Mouse (Mus musculus) hindbrain, embryonic 11.5 days (tissue): ENCODE measurements at regions not wholly inside any gene's neighbourhood (a gene's known extent, or its start where the extent isn't known, plus 50 kb on each side); places are given as distances from the start of the nearest gene placed in this dataset.

Experiments used
- ATAC-seq: fragments of 200-750 bp; cut with Nextera tagmentation; 2 replicates; pipeline ENCODE4 v1.8.0; 2017; ENCODE audit warnings: mild to moderate bottlenecking, moderate TSS enrichment, moderate library complexity; ENCODE audit not compliant: low FRiP score
- DNase-seq: peaks from one replicate; pipeline ENCODE4 v3.0.0-alpha.2; 2015; ENCODE audit warnings: low spot score
- H3K27ac ChIP-seq: fragments of 300-500 bp; sonication (generic); 2 replicates; pipeline ENCODE4 v1.5.1; 2014; ENCODE audit warnings: mild to moderate bottlenecking, low read depth, low read length
- H3K27me3 ChIP-seq: fragments of 300-500 bp; sonication (generic); 2 replicates; pipeline ENCODE4 v1.6.1; 2014; ENCODE audit warnings: mild to moderate bottlenecking, low read length, moderate library complexity, mixed read lengths; ENCODE audit not compliant: control insufficient read depth, insufficient read depth
- H3K36me3 ChIP-seq: fragments of 300-500 bp; sonication (generic); 2 replicates; pipeline ENCODE4 v1.6.1; 2014; ENCODE audit warnings: mild to moderate bottlenecking, low read length, moderate library complexity, mixed read lengths; ENCODE audit not compliant: control insufficient read depth, insufficient read depth
- H3K4me1 ChIP-seq: fragments of 300-500 bp; sonication (generic); replicated peaks from 2 replicates; pipeline ENCODE4 v1.6.1; 2014; ENCODE audit warnings: low read length, mixed read lengths; ENCODE audit not compliant: control insufficient read depth, insufficient read depth
- H3K4me2 ChIP-seq: fragments of 300-500 bp; sonication (generic); replicated peaks from 2 replicates; pipeline ENCODE4 v1.6.1; 2014; ENCODE audit warnings: mild to moderate bottlenecking, low read depth, low read length
- H3K4me3 ChIP-seq: fragments of 300-500 bp; sonication (generic); 2 replicates; pipeline ENCODE4 v1.5.1; 2014; ENCODE audit warnings: low read depth, low read length
- H3K9ac ChIP-seq: fragments of 300-500 bp; sonication (generic); 2 replicates; pipeline ENCODE4 v1.6.1; 2014; ENCODE audit warnings: low read depth, low read length
- H3K9me3 ChIP-seq: fragments of 300-500 bp; sonication (generic); 2 replicates; pipeline ENCODE4 v1.6.1; 2016; ENCODE audit warnings: low read length; ENCODE audit not compliant: control insufficient read depth
- WGBS: fragments of 180-500 bp; shearing (Covaris S2); extraction: QIAGEN DNeasy Blood & Tissue Kit; methylation state at CpG from one replicate; pipeline ENCODE4 v1.1.7; 2014; 5-methylcytosine and 5-hydroxymethylcytosine counted together

DNA sequence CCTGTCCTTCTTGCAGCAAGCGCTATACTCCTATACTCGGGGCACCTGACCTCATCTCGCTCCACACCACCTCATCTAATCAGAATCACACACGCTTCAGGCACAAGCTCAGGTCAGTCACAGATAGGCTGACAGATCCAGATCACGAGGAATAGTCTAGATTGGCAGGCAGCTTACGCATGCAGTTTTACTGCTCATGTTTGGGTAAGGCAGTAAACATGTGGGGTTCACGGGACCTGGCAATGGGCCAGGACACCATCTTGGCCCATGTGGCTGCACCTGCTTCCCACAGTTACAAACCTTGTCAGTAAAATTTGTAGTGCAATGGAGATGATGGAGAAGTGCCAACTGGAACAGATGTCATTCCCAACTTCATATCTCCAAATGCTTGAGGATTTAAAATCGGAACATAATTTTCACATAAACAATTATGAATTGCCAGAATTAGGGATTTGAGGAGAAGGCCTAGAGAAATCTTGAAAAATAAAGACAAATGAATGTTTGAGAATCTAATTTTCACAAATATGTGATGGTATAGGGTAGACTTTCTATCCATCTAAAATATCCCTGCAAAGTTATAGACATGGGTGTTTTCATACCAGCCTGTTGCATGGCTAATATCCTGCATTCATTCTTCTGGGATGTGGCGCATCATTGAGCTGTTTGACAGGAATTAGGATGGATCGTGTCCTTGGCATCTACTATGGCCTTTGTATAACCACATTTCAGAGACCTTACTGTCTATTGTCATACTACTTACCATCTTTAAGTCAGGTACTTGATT lies 111.5 kb upstream of the 2610001J05Rik start:
- Histone ChIP-seq H3K9me3 (no peaks in the 10 kb centered on the region), H3K36me3 (no peaks in the 10 kb centered on the region), H3K4me3 (no peak overlapping the region), H3K27ac (no peak overlapping the region), H3K9ac (no peak overlapping the region), H3K27me3 (no peaks in the 10 kb centered on the region), H3K4me1 (no peaks in the 10 kb centered on the region), H3K4me2 (no peak overlapping the region)
- no peak for ATAC-seq
- DNase-seq = no peak
- 92% methylated on average over 10 of the region's 10 CpGs for WGBS

DNA sequence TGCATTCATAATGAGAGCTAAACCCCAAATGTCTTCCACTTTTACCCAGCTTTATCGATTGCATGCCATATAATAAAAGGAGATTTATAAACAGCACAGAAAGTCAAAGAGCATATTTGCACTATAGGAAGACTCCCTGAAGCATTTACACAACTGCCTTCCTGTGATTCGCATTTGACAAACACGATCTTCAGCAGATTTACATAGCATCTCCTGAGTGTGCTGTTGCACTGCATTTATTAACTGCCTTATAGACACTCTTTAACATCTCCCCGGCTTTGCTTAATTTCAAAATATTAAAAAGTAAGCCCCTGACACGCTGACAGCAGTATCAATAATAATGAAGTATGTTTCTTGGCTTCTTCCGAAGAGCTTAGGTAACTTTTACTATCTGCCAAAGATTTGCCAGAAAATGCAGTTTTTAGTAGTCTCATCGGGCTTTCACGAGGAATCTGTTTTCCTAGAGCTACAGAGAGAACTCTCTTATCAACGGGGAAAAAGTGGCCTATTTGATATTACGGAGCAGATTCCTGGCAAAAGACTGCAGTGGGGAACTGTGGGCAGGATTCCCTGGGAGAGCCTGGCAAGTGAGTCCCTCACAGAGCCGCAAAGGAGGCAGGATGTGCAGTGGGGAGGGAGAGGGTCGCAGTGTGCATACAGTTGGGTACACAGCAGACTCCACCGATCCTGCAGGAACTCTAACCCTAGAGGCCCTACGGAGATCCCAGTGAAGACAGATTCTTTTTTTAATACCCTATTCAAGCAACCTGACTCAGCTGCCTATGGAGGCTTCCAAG lies 103.6 kb upstream of the 2610001J05Rik start:
- Histone ChIP-seq H3K4me2 (no peak overlapping the region), H3K4me1 (no peaks in the 10 kb centered on the region), H3K9me3 (no peaks in the 10 kb centered on the region), H3K9ac (no peak overlapping the region), H3K27ac (no peak overlapping the region), H3K36me3 (no peaks in the 10 kb centered on the region), H3K27me3 (no peaks in the 10 kb centered on the region), H3K4me3 (no peak overlapping the region)
- ATAC-seq = no peak
- WGBS = 83% methylated on average over 14 of the region's 14 CpGs
- no peak for DNase-seq

DNA sequence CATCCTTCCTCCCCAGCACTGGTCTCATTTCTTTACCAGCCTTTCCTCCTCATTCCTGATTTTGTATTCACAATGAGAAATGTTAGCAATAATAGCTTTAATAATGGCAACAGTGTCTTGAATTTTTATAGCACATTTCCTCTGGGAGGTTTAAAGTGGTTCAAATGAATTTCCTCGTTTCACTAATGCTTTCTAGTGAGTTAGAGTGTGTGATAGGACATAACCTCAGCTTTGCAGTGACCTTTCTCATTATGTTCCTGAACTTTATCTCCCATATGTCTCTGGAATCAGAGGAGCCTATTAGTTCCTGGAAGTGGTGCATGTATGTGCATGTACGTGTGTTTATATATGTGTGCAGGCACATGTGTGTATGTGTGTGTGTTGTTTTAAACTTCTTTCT lies 93.2 kb upstream of the 2610001J05Rik start:
- Histone ChIP-seq H3K36me3 (no peaks in the 10 kb centered on the region), H3K4me3 (no peak overlapping the region), H3K4me2 (no peak overlapping the region), H3K27ac (no peak overlapping the region), H3K9me3 (no peaks in the 10 kb centered on the region), H3K27me3 (no peaks in the 10 kb centered on the region), H3K4me1 (no peaks in the 10 kb centered on the region), H3K9ac (no peak overlapping the region)
- no peak for DNase-seq
- no peak for ATAC-seq
- 73% methylated on average over 2 of the region's 2 CpGs for WGBS

DNA sequence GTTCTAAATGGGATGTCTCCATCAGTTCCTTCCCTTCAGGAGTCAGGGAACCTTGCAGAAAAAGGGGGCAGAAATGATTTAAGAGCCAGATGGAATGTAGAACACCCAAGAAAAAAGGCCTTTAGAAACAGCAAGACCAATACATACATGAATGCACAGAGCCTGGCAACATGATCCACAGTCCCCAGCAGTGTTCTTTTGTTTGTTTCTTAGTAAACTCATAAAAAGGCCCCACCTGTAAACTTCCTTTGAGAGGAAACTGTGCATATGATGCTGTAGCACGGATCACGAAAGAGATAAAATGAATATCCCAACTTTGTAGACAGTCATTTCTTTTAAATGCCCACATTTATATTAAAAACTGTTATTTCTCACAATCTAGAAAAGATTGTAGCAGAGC lies 92.7 kb upstream of the 2610001J05Rik start:
- Histone ChIP-seq H3K4me2 (no peak overlapping the region), H3K36me3 (no peaks in the 10 kb centered on the region), H3K9me3 (no peaks in the 10 kb centered on the region), H3K27ac (no peak overlapping the region), H3K4me3 (no peak overlapping the region), H3K4me1 (no peaks in the 10 kb centered on the region), H3K9ac (no peak overlapping the region), H3K27me3 (no peaks in the 10 kb centered on the region)
- ATAC-seq (no peak), DNase-seq (no peak)
- WGBS = 70% methylated on average over 2 of the region's 2 CpGs

DNA sequence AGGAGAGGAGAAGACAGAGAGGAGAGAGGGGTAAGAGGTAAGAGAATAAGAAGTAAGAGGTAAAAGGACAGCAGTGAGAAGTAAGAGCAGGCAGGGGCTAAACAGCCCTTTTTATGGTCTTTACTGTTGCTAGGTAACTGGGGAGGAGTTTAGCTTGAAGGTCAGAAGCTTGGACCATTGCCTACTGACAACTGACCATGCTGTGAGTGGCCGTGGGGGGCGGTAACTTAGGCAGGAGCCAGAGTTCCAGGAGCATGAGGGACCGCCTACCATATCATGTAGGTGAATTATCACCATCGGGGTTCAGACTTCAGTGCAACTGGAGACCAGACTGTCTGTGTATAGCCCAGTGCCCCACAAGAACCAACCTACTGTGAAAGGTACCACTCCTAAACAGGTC lies 78.3 kb upstream of the 2610001J05Rik start:
- ATAC-seq (0 out of 2 replicates have a peak, but pooled peaks have one; percentile 14), DNase-seq (no peak)
- 80% methylated on average over 4 of the region's 4 CpGs for WGBS

DNA sequence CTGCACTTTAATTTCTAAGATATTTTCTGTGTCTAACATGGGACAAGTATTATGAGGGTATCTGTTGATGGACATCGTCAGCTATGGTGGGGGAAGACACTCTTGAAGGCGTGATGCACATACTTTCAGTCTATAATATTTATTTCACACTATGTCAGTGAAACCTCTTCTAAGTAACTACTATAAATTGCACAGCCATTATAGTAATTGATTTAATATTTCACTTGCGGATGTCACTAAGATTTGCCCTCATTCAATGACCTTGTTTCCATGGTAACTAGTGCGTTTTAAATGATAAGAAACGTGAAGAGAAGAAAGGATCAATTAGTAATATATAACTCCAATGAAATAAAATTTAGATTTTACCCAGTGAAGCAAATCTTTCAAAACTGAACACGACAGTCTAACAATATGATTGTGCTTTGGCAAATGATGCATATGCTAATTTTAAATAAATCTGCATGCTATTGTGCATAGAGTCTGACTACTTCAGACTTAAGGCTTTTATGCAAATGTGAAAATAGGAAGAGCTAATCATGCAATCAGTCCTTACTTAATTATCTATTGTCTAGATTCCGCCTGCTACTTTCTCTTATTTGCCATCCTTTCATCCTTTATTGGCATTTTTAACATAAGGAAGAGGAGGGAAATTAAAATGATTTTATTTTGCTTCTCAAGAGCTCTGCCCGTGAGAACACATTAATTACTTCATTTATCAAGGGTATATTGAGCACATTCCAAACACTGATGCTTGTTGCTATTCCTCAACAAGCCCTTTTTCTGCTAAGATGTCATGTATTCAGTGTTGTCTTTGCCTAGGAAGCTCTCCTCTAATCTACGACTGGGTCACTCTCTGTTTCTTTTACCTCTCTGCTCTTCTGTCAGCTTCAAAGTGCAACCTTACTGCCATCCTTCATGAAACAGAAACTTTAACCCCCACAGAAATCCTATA lies 49.8 kb upstream of the 2610001J05Rik start:
- H3K4me3 ChIP-seq = no peak overlapping the region
- H3K36me3 ChIP-seq = no peaks in the 10 kb centered on the region
- no peak for DNase-seq
- H3K4me1 ChIP-seq = no peaks in the 10 kb centered on the region
- no peak overlapping the region for H3K4me2 ChIP-seq
- no peak for ATAC-seq
- 84% methylated on average over 9 of the region's 9 CpGs for WGBS
- H3K27me3 ChIP-seq = no peaks in the 10 kb centered on the region
- no peaks in the 10 kb centered on the region for H3K9me3 ChIP-seq
- no peak overlapping the region for H3K27ac ChIP-seq
- H3K9ac ChIP-seq = no peak overlapping the region

More for the DNA sequence above, 78.3 kb upstream of the 2610001J05Rik start:
- no peaks in the 10 kb centered on the region for H3K9me3 ChIP-seq
- no peak overlapping the region for H3K4me2 ChIP-seq
- no peak overlapping the region for H3K9ac ChIP-seq
- no peak overlapping the region for H3K27ac ChIP-seq
- H3K27me3 ChIP-seq = no peaks in the 10 kb centered on the region
- no peaks in the 10 kb centered on the region for H3K36me3 ChIP-seq
- no peaks in the 10 kb centered on the region for H3K4me1 ChIP-seq
- H3K4me3 ChIP-seq = no peak overlapping the region
